Mouse (Mus musculus) central nervous system, embryonic 11.5 days (tissue): Measurements from ENCODE around the gene Stard3. TPM values are rescaled to one million over a fixed set of nuclear protein-coding genes. Genes with fewer than 3 reads are reported as not detected.

ENCODE experiments used
- polyA plus RNA-seq: library from polyadenylated mRNA; depleted of rRNA; stranded (reverse); fragments of >200 nt; gene quantifications from 2 replicates; pipeline ENCODE4 v1.2.3, GENCODE M21; 2012; rRNA removed

Stard3 gene
- 55.9 and 61.9 TPM in 2 replicates for polyA plus RNA-seq

DNA sequence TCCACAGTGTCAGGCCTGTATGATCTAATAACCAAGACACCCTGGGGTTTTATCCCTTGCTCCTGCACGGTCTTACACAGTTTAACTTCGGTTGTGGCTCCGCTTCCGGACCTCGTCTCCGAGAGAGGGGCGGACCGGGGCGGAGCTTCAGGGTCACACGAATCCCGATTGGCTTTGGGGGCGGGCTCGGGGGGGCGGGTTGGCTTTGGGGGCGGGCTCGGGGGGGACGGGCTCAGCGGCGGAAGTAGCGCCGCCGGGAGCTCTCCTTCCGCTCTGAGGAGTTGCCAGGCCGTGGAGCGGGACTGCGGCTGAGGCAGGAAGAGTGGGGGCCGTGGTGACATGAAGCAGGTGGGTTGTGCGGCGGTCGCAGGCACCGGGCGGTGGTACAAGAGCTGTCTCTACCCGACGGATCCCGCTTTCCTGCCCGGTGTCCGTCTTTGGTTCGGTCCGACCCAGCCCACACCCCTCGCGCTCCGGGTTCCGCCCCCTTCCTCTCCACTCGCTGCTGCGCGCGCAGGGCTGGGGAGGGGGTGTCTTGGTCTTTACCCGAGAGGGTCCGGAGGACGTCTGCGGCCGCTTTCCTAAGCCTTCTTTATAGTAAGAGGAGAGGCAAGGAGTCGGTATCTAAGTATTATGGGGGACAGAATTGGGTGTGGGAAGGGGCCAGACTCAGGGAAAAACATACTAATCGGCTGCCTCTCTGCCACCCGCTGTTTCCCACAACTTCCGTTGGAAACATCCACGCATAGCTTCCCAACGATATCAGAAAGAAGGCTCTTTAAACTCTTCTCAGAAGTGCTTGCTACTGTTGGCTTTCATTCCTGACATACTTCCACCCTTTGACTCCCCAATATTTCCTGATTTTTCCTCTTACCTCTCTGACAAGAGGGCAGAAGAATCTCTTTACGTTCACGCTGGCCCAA, at the start of gene Stard3:
Gene Stard3, plus strand, starts transcription at position 208 of the 923 bp plus-strand sequence.

DNA sequence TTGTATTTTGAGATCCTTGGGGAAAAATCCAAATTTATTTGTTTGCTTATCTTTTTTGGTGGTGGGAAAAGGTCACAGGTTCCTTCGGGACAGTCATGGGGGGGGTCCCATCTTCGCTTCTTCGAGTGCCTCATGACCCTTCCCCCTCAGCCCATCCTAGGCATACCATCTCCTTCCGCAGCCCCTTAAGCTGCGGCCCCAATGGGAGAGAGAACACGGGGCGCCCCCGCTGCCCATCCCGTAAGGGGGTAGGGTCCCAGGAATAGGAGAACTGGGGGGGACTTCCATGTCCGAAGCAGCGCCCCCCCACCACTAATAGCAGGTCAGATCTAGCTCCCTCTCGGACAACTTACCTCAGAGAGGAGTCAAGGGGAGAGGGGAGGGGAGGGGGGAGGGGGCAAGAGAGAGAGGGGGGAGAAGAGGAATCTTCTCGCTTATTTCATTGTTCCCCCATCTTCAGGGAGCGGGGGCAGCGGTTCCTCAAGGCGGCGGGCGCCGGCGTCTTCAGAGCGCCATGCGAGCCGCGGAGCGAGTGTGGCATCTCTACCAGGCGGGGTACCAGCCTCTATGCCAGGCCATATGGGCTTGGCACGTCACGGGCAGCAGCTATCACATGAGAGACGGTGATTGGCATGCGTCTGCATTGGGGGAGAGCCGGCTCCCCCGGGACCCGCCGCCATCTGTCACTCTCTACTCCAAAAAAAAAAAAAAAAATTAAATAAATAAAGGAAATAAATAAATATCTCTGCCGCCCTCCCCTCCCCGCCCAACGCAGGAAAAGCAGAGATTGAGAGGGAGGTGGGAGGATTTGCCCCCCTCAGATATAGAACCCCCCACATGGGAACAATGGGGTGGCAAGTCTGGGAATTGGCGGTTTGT, 28.8 kb upstream of the Stard3 start, which contains the start of gene Neurod2:
Gene Neurod2, minus strand, starts transcription at position 568 of the 879 bp plus-strand sequence.

DNA sequence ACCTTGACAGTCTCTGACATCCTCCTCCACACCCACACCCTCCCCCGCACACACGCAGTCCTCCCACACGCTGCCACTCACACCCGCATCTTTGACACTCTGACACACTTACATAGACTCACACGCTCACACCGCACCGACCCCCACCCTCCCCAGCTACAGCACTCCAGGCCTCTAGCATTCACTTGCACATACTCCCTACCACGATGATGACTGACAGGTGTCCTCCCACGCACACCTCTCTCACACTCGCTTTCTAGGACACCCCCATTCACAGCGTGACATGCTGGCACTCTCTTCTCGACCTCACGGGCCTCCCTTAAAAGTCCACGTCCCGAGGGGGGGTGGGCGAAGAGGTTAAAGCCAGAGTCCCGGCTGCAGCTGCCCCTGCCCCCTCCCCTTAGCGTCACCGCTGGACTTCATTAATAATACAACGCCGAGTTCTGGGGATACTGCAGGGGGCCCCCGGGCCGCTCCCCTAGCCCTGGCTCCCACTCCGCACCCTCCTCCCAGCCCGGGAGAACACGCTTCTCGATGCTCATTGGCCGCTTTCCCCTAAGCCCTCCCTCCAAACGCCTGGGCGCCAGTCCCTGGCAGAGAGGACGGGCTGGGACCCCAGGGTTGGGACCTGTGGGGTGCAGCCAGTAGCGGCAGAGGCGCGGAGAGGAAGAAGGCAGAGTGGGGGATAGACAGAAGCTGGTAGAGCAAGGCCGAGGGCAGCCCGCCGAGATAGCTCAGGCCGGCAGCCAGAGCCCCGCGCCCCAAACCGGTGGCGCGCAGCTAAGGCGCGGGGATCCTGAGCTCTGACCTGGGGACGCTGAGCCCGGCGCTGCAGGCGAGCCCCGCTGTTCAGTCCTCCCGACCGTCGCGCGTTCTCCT, 9.8 kb upstream of the Stard3 start, which contains the start of gene Ppp1r1b:
Gene Ppp1r1b, plus strand, starts transcription at position 322 of the 879 bp plus-strand sequence.

DNA sequence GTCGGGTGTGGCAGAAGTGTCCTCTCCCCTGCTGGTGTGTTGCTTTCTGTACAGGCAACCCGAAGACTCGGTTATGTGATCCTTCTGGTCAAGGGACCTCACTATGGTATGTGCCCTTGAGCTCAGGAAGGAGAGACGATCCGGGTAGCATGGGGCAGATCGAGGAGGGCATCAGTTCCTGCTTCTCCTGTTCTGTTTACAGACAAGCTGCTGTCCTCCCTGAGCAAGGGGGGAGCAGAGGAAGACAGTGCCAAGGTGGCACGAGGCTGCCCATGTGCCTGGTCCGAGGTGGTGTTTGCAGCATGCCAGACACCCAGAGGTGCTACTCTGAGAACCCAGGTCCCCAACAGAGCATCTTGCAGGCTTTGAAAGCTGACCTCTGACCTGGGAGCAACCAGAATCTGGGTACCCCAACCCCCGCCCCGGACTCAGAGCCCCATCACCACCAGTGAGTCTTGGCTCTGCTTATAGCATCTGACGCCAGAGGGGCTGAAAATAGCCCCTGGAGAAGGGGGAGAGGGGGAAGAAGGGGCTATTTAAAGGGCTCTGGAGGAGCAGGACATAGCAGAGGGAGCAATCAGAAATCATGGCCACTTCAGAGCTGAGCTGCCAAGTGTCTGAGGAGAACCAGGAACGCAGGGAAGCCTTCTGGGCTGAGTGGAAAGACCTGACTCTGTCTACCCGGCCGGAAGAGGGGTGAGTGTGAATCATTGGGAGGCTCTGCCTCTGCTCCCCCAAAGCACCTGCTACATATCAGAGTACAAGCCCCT, 25.3 kb downstream of the Stard3 start, which contains the start of gene Tcap:
Gene Tcap, plus strand, starts transcription at position 551 of the 770 bp plus-strand sequence.

DNA sequence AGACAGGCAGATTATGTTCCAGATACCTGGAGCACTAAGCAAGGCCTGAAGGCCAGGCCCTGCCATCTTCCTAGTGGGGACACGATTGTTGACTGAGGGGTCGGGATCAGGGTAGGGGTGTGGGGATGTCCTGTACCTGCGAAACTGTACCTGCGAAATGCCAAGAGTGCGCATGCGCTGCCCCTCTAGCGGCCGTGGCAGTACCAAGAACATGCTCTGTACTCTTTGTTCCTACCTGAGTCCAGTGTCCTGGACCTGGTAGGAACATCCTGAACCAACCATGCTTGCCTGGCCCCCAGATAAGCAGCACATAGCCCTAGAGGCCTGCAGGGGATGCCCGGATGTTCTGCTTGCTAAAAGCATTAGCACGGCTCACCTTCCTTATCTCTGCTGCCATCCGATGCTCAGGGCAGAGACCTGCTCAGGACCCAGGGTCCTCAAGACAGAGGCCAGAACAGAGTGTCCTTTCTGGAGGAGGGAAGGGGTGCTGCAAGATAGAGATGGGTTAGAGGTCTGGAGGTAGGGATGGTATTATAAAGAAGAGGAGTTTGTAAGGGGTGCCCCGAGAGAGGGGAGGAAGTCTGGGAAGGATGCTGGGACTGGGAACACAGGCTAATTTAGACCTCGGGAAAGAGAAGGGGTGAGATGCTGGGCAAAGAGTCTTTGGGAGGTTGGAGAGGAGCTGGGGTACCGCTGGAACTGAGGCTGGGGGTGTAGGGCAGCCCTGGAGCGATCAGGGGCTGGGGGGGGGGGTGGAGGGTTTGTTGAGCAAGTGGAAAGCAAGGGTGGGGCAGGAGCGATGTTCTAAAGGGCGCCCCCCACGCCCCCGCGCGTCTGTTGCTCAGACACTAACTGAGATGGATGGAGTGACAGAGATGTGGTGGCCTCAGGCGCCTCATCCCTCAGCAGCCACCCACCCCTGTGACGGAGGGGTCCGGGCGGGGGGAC, 27.7 kb downstream of the Stard3 start, which contains the start of gene Pnmt:
Gene Pnmt, plus strand, starts transcription at position 813 of the 948 bp plus-strand sequence.

DNA sequence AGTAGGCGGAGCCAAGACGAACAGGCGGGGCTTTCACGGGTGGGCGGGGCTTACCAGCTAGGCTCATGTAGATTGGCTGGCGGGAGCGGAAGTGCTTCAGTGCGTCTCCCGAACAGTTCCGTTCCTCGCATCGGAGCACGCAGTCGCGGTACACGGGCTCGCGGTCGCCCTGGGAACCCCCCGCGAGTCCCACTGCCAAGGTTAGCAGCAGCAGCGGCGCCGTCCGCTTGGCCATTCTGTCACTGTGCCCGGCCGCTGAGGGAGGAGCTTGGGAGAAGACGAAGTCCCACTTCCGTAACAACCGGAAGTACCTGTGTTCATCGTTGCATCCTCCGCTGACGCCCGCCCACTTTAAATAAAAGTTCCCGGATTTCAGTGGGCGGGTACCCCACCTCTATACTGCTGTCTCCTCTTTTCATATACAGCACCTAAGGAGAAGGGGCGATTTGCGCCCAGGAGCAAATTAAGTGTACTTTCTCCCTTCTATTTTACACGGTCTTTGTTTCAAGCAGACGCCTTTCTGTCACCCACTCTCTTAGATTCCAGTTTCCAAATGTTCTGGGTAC, 42.1 kb downstream of the Stard3 start, which contains the start of gene Pgap3:
Gene Pgap3, minus strand, starts transcription at position 330 of the 566 bp plus-strand sequence.

DNA sequence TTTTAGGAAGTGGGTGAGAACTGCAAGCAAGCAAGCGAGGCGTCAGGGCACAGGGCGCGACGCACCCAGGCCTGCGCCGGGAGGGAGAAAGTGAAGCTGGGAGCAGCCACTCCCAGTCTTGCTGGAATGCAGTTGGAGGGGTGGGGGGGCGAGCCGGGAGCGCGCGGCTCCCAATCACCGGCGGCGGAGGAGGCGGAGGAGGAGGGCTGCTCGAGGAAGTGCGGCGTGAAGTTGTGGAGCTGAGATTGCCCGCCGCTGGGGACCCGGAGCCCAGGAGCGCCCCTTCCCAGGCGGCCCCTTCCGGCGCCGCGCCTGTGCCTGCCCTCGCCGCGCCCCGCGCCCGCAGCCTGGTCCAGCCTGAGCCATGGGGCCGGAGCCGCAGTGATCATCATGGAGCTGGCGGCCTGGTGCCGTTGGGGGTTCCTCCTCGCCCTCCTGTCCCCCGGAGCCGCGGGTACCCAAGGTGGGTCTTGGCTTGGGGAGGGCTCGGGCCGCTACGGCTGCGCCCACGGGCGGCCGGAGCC, 54.2 kb downstream of the Stard3 start, which contains the start of gene Erbb2:
Gene Erbb2, plus strand, starts transcription at position 198 of the 524 bp plus-strand sequence.

Other genes with a start within 250 kb of the Stard3 start
- gene Fbxl20, start 208.0 kb upstream of the Stard3 start, polyA plus RNA-seq, result 17.0 and 20.7 TPM in 2 replicates
- gene Med1, start 165.1 kb upstream of the Stard3 start, polyA plus RNA-seq, result 38.2 and 40.9 TPM in 2 replicates
- gene Cdk12, start 155.3 kb upstream of the Stard3 start, polyA plus RNA-seq, result 21.6 and 29.6 TPM in 2 replicates
- gene Neurod2, start 28.7 kb upstream of the Stard3 start, polyA plus RNA-seq, result 2.1 and 3.4 TPM in 2 replicates
- 0.65 and 1.3 TPM in 2 replicates for gene Ppp1r1b, start 10.0 kb upstream of the Stard3 start, polyA plus RNA-seq
- 3.3 and 4.0 TPM in 2 replicates for gene Tcap, start 25.4 kb downstream of the Stard3 start, polyA plus RNA-seq
- 0.14 and 1.4 TPM in 2 replicates for gene Pnmt, start 28.1 kb downstream of the Stard3 start, polyA plus RNA-seq
- 6.9 and 11.2 TPM in 2 replicates for gene Pgap3, start 42.1 kb downstream of the Stard3 start, polyA plus RNA-seq
- 12.3 and 20.9 TPM in 2 replicates for gene Erbb2, start 54.1 kb downstream of the Stard3 start, polyA plus RNA-seq
- gene Mien1, start 80.6 kb downstream of the Stard3 start, polyA plus RNA-seq, result 73.6 and 108 TPM in 2 replicates
- gene Grb7, start 88.0 kb downstream of the Stard3 start, polyA plus RNA-seq, result 3.2 and 3.3 TPM in 2 replicates
- 0.04 and 0.09 TPM in 2 replicates for gene Ikzf3, start 187.7 kb downstream of the Stard3 start, polyA plus RNA-seq
- 0.09 and 0.44 TPM in 2 replicates for gene Zpbp2, start 192.7 kb downstream of the Stard3 start, polyA plus RNA-seq
- 51.7 and 70.0 TPM in 2 replicates for gene Ormdl3, start 229.0 kb downstream of the Stard3 start, polyA plus RNA-seq
- gene Lrrc3c, start 239.9 kb downstream of the Stard3 start, polyA plus RNA-seq, result not detected in 2 replicates